Mouse (Mus musculus) midbrain, embryonic 16.5 days (tissue): ENCODE data around the gene Fam107b. TPM values are rescaled to one million over a fixed set of nuclear protein-coding genes. Genes with fewer than 3 reads are reported as not detected.

ENCODE experiments used
- ATAC-seq: fragments of 200-750 bp; cut with Nextera tagmentation; 2 replicates; pipeline ENCODE4 v1.8.0; 2017; ENCODE audit warnings: moderate TSS enrichment
- H3K27ac ChIP-seq: fragments of 300-500 bp; sonication (generic); 2 replicates; pipeline ENCODE4 v1.5.1; 2014; ENCODE audit warnings: mild to moderate bottlenecking, low read length, mixed read lengths
- H3K27me3 ChIP-seq: fragments of 300-500 bp; sonication (generic); 2 replicates; pipeline ENCODE4 v1.6.1; 2014; ENCODE audit warnings: low read depth, low read length, mixed read lengths; ENCODE audit not compliant: control insufficient read depth, insufficient read depth
- H3K36me3 ChIP-seq: fragments of 300-500 bp; sonication (generic); 2 replicates; pipeline ENCODE4 v1.6.1; 2014; ENCODE audit warnings: mild to moderate bottlenecking, low read length, moderate library complexity, mixed read lengths; ENCODE audit not compliant: control insufficient read depth, insufficient read depth
- H3K4me1 ChIP-seq: fragments of 300-500 bp; sonication (generic); 2 replicates; pipeline ENCODE4 v1.6.1; 2014; ENCODE audit warnings: mild to moderate bottlenecking, low read length, mixed read lengths; ENCODE audit not compliant: control insufficient read depth, insufficient read depth
- H3K4me2 ChIP-seq: fragments of 300-500 bp; sonication (generic); 2 replicates; pipeline ENCODE4 v1.6.1; 2014; ENCODE audit warnings: mild to moderate bottlenecking, low read length, mixed read lengths
- H3K4me3 ChIP-seq: fragments of 300-500 bp; sonication (generic); 2 replicates; pipeline ENCODE4 v1.5.1; 2014; ENCODE audit warnings: low read depth, mild to moderate bottlenecking, low read length, moderate library complexity, mixed read lengths
- H3K9ac ChIP-seq: fragments of 300-500 bp; sonication (generic); 2 replicates; pipeline ENCODE4 v1.6.1; 2014; ENCODE audit warnings: low read depth, low read length, mixed read lengths
- H3K9me3 ChIP-seq: fragments of 300-500 bp; sonication (generic); replicated peaks from 2 replicates; pipeline ENCODE4 v1.6.1; 2014; ENCODE audit warnings: mild to moderate bottlenecking, low read length, mixed read lengths; ENCODE audit not compliant: control insufficient read depth, poor library complexity, severe bottlenecking
- WGBS: fragments of 180-500 bp; shearing (Covaris S2); extraction: QIAGEN DNeasy Blood & Tissue Kit; methylation state at CpG from one replicate; pipeline ENCODE4 v1.1.7; 2014; 5-methylcytosine and 5-hydroxymethylcytosine counted together
- polyA plus RNA-seq: library from polyadenylated mRNA; unstranded; fragments of >200 nt; fragmentation: Nextera tagmentation; extraction: Ambion mirVana; gene quantifications from 2 replicates; pipeline ENCODE4 v1.2.1, GENCODE M21; 2015

Fam107b gene
- polyA plus RNA-seq, result 27.9 and 32.1 TPM in 2 replicates

- no peaks in the 10 kb centered on the region for H3K9me3 ChIP-seq
- H3K9ac ChIP-seq, result no peak within 1 kb of the TSS
- no peak for ATAC-seq
- H3K36me3 ChIP-seq, result no peaks in the 10 kb centered on the region
- no peak within 1 kb of the TSS for H3K27ac ChIP-seq
- WGBS, result 79% methylated on average over 12 of the region's 12 CpGs
- H3K4me3 ChIP-seq, result no peak within 1 kb of the TSS
- H3K4me1 ChIP-seq, result no peaks in the 10 kb centered on the region
- no peak within 1 kb of the TSS for H3K4me2 ChIP-seq
- H3K27me3 ChIP-seq, result no peaks in the 10 kb centered on the region
Observed at GRCm38 (mm10) chr2:3570186-3570585, at the start of gene Fam107b. Fam107b (plus strand) TSS chr2:3570488.

- no peak for ATAC-seq
- WGBS, result 84% methylated on average over 4 of the region's 4 CpGs
Observed at GRCm38 (mm10) chr2:3522558-3522957, 47.7 kb upstream of the Fam107b start.

GRCm38 (mm10) chr2:3526288-3526687, 44.0 kb upstream of the Fam107b start:
- H3K4me3 ChIP-seq, result no peak overlapping the region
- 88% methylated on average over 6 of the region's 6 CpGs for WGBS
- no peak overlapping the region for H3K27ac ChIP-seq
- no peak overlapping the region for H3K9ac ChIP-seq
- H3K36me3 ChIP-seq, result no peaks in the 10 kb centered on the region
- no peaks in the 10 kb centered on the region for H3K9me3 ChIP-seq
- no peak for ATAC-seq
- H3K4me2 ChIP-seq, result no peak overlapping the region
- no peaks in the 10 kb centered on the region for H3K27me3 ChIP-seq
- no peaks in the 10 kb centered on the region for H3K4me1 ChIP-seq

More at GRCm38 (mm10) chr2:3522558-3522957, 47.7 kb upstream of the Fam107b start:
- Histone ChIP-seq H3K36me3 (no peaks in the 10 kb centered on the region), H3K4me2 (no peak overlapping the region), H3K9me3 (no peaks in the 10 kb centered on the region), H3K27ac (no peak overlapping the region), H3K4me1 (no peaks in the 10 kb centered on the region), H3K27me3 (no peaks in the 10 kb centered on the region), H3K9ac (no peak overlapping the region), H3K4me3 (no peak overlapping the region)

GRCm38 (mm10) chr2:3541307-3542079, 28.8 kb upstream of the Fam107b start:
- no peak overlapping the region for H3K27ac ChIP-seq
- no peak overlapping the region for H3K9ac ChIP-seq
- no peaks in the 10 kb centered on the region for H3K9me3 ChIP-seq
- H3K36me3 ChIP-seq, result no peaks in the 10 kb centered on the region
- no peak overlapping the region for H3K4me2 ChIP-seq
- no peak for ATAC-seq
- 76% methylated on average over 9 of the region's 9 CpGs for WGBS
- no peaks in the 10 kb centered on the region for H3K27me3 ChIP-seq
- no peak overlapping the region for H3K4me3 ChIP-seq
- no peaks in the 10 kb centered on the region for H3K4me1 ChIP-seq

GRCm38 (mm10) chr2:3546055-3546454, 24.2 kb upstream of the Fam107b start:
- Histone ChIP-seq H3K9ac (no peak overlapping the region), H3K27ac (no peak overlapping the region), H3K9me3 (no peaks in the 10 kb centered on the region), H3K4me1 (no peaks in the 10 kb centered on the region), H3K4me3 (no peak overlapping the region), H3K27me3 (no peaks in the 10 kb centered on the region), H3K4me2 (no peak overlapping the region), H3K36me3 (no peaks in the 10 kb centered on the region)
- WGBS, result 77% methylated on average over 2 of the region's 2 CpGs
- no peak for ATAC-seq

GRCm38 (mm10) chr2:3546588-3546987, 23.7 kb upstream of the Fam107b start:
- H3K4me1 ChIP-seq, result no peaks in the 10 kb centered on the region
- no peaks in the 10 kb centered on the region for H3K9me3 ChIP-seq
- no peaks in the 10 kb centered on the region for H3K36me3 ChIP-seq
- no peak overlapping the region for H3K4me3 ChIP-seq
- no peak for ATAC-seq
- no peak overlapping the region for H3K27ac ChIP-seq
- no peaks in the 10 kb centered on the region for H3K27me3 ChIP-seq
- WGBS, result 4% methylated on average over 4 of the region's 4 CpGs
- no peak overlapping the region for H3K9ac ChIP-seq
- no peak overlapping the region for H3K4me2 ChIP-seq

GRCm38 (mm10) chr2:3570606-3571005, 318 bp downstream of the Fam107b start:
- no peak overlapping the region for H3K4me2 ChIP-seq
- no peaks in the 10 kb centered on the region for H3K36me3 ChIP-seq
- H3K4me3 ChIP-seq, result no peak overlapping the region
- no peak for ATAC-seq
- H3K9ac ChIP-seq, result no peak overlapping the region
- H3K9me3 ChIP-seq, result no peaks in the 10 kb centered on the region
- H3K27me3 ChIP-seq, result no peaks in the 10 kb centered on the region
- H3K4me1 ChIP-seq, result no peaks in the 10 kb centered on the region
- 88% methylated on average over 11 of the region's 11 CpGs for WGBS
- H3K27ac ChIP-seq, result no peak overlapping the region

GRCm38 (mm10) chr2:3573883-3574282, 3.6 kb downstream of the Fam107b start:
- WGBS, result 80% methylated on average over 7 of the region's 7 CpGs
- ATAC-seq, result no peak
- no peaks in the 10 kb centered on the region for H3K36me3 ChIP-seq

GRCm38 (mm10) chr2:3575140-3575539, 4.9 kb downstream of the Fam107b start:
- Histone ChIP-seq H3K36me3 (no peaks in the 10 kb centered on the region), H3K9ac (no peak overlapping the region), H3K27me3 (no peaks in the 10 kb centered on the region), H3K4me1 (no peaks in the 10 kb centered on the region), H3K27ac (no peak overlapping the region), H3K4me2 (no peak overlapping the region), H3K4me3 (no peak overlapping the region), H3K9me3 (no peaks in the 10 kb centered on the region)
- WGBS, result 95% methylated on average over 1 of the region's 1 CpGs
- ATAC-seq, result no peak

More at GRCm38 (mm10) chr2:3573883-3574282, 3.6 kb downstream of the Fam107b start:
- Histone ChIP-seq H3K27ac (no peak overlapping the region), H3K27me3 (no peaks in the 10 kb centered on the region), H3K4me1 (no peaks in the 10 kb centered on the region), H3K4me2 (no peak overlapping the region), H3K9ac (no peak overlapping the region), H3K4me3 (no peak overlapping the region), H3K9me3 (no peaks in the 10 kb centered on the region)
